Mouse (Mus musculus): ENCODE measurements at regions not wholly inside any gene's neighbourhood (a gene's known extent, or its start where the extent isn't known, plus 50 kb on each side); places are given as distances from the start of the nearest gene placed in this dataset.

DNA sequence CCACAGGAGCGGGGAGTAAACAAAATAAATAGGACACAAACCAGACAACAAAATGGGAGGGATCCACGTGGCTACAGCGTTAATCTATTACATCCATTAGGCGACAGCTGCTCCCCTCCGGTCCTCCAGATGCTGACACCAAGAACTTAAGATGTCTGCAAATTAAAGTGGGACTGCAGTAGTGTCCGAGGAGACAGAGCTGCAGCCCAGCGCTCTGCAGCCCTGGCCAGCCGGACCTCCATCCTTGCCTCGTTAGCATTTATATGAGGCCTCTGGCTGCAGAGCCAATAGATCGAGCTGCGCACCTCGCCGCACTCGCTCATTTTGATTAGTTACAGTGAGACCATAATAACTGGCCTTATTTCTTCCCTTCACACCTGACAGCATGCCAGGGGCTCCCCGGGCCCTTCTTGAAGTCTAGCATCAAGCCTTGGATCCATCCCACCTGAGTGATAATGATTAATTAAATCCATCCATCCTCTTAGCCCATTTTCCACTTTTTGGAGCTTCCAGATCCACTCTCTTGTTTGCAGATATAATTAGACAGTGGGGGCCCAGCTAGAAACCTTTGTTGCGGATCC lies 119.7 kb upstream of the Kit start:
- peaks cover 12% of the 10 kb centered on the region for H3K4me1 ChIP-seq (replicated peaks; ENCODE audit: low read depth, low read length)
- H3K27me3 ChIP-seq (ENCODE audit: insufficient read depth, low read length), result peaks cover 13% of the 10 kb centered on the region
- no peaks in the 10 kb centered on the region for H3K36me3 ChIP-seq (ENCODE audit: insufficient read depth, low read length)
- no peaks in the 10 kb centered on the region for H3K9me3 ChIP-seq (ENCODE audit: low read length)
- TF ChIP-seq CTCF (conservative IDR thresholded peaks at IDR 0.05; ENCODE audit: low read length), result no peak
- H3K4me3 ChIP-seq (replicated peaks; ENCODE audit: low read length), result no peak overlapping the region

GRCm38 (mm10) chr5:75457403-75457802 lies 117.3 kb upstream of the Kit start:
- Histone ChIP-seq H3K4me1 (replicated peaks; ENCODE audit: low read depth, low read length) (no peaks in the 10 kb centered on the region), H3K36me3 (ENCODE audit: insufficient read depth, low read length) (no peaks in the 10 kb centered on the region), H3K27me3 (ENCODE audit: insufficient read depth, low read length) (peaks cover 4% of the 10 kb centered on the region; the same call in 1 of the 2 replicates), H3K9me3 (ENCODE audit: low read length) (no peaks in the 10 kb centered on the region), H3K4me3 (replicated peaks; ENCODE audit: low read length) (no peak overlapping the region)
- TF ChIP-seq CTCF (conservative IDR thresholded peaks at IDR 0.05; ENCODE audit: low read length), result no peak
- TF ChIP-seq POU5F1 (IDR thresholded peaks at IDR 0.05; ENCODE audit: borderline replicate concordance, low read length), result no peak
- no peak for TF ChIP-seq NANOG (IDR thresholded peaks at IDR 0.05; ENCODE audit: borderline replicate concordance, low read length)

DNA sequence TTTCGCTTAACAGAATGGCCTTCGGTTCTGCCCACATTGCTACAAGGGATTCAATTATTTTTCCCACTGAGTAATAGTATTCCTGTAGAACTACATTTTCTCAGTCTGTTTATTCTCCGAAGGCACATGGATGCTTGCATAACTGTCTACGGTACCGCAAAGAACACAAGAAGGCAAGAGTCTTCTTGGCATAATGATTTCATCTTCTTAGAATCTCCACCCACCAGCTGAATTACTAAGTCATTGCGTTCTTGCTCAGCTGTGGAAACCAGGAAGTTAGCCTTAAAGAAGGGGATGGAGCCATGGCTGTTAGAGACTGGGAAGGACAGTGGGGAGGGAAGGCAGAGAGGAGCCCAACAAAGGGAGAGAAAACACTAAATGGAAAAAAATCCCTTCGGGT lies 116.4 kb upstream of the Kit start:
- Histone ChIP-seq H3K36me3 (ENCODE audit: insufficient read depth, low read length) (no peaks in the 10 kb centered on the region), H3K4me1 (replicated peaks; ENCODE audit: low read depth, low read length) (no peaks in the 10 kb centered on the region), H3K9me3 (ENCODE audit: low read length) (no peaks in the 10 kb centered on the region), H3K27me3 (ENCODE audit: insufficient read depth, low read length) (peaks cover 4% of the 10 kb centered on the region; the same call in 1 of the 2 replicates), H3K4me3 (replicated peaks; ENCODE audit: low read length) (no peak overlapping the region)
- TF ChIP-seq POU5F1 (IDR thresholded peaks at IDR 0.05; ENCODE audit: borderline replicate concordance, low read length) (no peak), CTCF (conservative IDR thresholded peaks at IDR 0.05; ENCODE audit: low read length) (no peak), NANOG (IDR thresholded peaks at IDR 0.05; ENCODE audit: borderline replicate concordance, low read length) (no peak)

DNA sequence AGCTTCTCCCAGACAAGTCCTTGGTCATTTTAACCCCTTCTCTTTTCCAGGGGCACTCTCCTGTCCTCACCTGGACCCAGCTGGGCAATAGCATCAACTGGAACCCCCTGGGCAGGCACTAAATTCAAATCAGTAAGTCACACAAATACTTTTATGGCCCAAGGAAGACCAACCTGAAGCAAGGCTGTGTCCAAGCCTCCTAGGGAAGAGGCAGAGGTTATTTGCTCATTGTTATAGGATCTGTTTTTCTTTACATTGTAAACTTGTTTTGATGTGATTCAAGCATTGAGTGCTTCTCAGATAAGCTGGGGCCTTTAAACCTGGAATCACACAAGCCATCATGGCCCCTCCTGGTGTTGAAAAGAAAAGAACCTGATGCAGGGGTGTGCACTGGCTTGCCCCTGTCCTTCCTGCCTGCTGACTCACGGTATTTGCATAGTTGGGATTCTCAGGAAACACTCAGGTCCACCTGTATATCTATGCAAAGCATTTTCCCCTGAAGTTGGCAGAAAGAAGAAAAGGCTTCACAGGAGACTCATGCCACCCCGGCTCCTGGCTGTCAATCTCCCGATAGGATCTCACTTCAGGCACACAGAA lies 114.9 kb upstream of the Kit start:
- Histone ChIP-seq H3K9me3 (ENCODE audit: low read length) (no peaks in the 10 kb centered on the region), H3K36me3 (ENCODE audit: insufficient read depth, low read length) (no peaks in the 10 kb centered on the region), H3K4me3 (replicated peaks; ENCODE audit: low read length) (no peak overlapping the region), H3K27me3 (ENCODE audit: insufficient read depth, low read length) (peaks cover 4% of the 10 kb centered on the region; the same call in 1 of the 2 replicates), H3K4me1 (replicated peaks; ENCODE audit: low read depth, low read length) (no peaks in the 10 kb centered on the region)
- TF ChIP-seq POU5F1 (IDR thresholded peaks at IDR 0.05; ENCODE audit: borderline replicate concordance, low read length), result no peak
- TF ChIP-seq NANOG (IDR thresholded peaks at IDR 0.05; ENCODE audit: borderline replicate concordance, low read length), result no peak
- TF ChIP-seq CTCF (conservative IDR thresholded peaks at IDR 0.05; ENCODE audit: low read length), result no peak

- Histone ChIP-seq H3K9me3 (ENCODE audit: low read length) (no peaks in the 10 kb centered on the region), H3K27me3 (ENCODE audit: insufficient read depth, low read length) (peaks cover 4% of the 10 kb centered on the region; the same call in 1 of the 2 replicates), H3K36me3 (ENCODE audit: insufficient read depth, low read length) (no peaks in the 10 kb centered on the region), H3K4me3 (replicated peaks; ENCODE audit: low read length) (no peak overlapping the region), H3K4me1 (replicated peaks; ENCODE audit: low read depth, low read length) (peaks cover under 1% of the 10 kb centered on the region; the same call in 1 of the 2 replicates)
- TF ChIP-seq CTCF (conservative IDR thresholded peaks at IDR 0.05; ENCODE audit: low read length) (no peak), NANOG (IDR thresholded peaks at IDR 0.05; ENCODE audit: borderline replicate concordance, low read length) (no peak), POU5F1 (IDR thresholded peaks at IDR 0.05; ENCODE audit: borderline replicate concordance, low read length) (no peak)
Measured at GRCm38 (mm10) chr5:75460414-75461025, 114.2 kb upstream of the Kit start.

- no peaks in the 10 kb centered on the region for H3K36me3 ChIP-seq (ENCODE audit: insufficient read depth, low read length)
- peaks cover 4% of the 10 kb centered on the region; the same call in 1 of the 2 replicates for H3K4me1 ChIP-seq (replicated peaks; ENCODE audit: low read depth, low read length)
- H3K4me3 ChIP-seq (replicated peaks; ENCODE audit: low read length), result no peak overlapping the region
- H3K27me3 ChIP-seq (ENCODE audit: insufficient read depth, low read length), result peaks cover 2% of the 10 kb centered on the region; the same call in 1 of the 2 replicates
- H3K9me3 ChIP-seq (ENCODE audit: low read length), result no peaks in the 10 kb centered on the region
- TF ChIP-seq POU5F1 (IDR thresholded peaks at IDR 0.05; ENCODE audit: borderline replicate concordance, low read length), result no peak
- TF ChIP-seq NANOG (IDR thresholded peaks at IDR 0.05; ENCODE audit: borderline replicate concordance, low read length), result no peak
Measured at GRCm38 (mm10) chr5:75461368-75461767, 113.3 kb upstream of the Kit start.

GRCm38 (mm10) chr5:75463591-75463990 lies 111.1 kb upstream of the Kit start:
- 0 out of 2 replicates have a peak, but pooled peaks cover 2% of the 10 kb centered on the region for H3K27me3 ChIP-seq (ENCODE audit: insufficient read depth, low read length)
- H3K4me1 ChIP-seq (replicated peaks; ENCODE audit: low read depth, low read length), result peaks cover 4% of the 10 kb centered on the region; the same call in 1 of the 2 replicates
- H3K36me3 ChIP-seq (ENCODE audit: insufficient read depth, low read length), result no peaks in the 10 kb centered on the region
- H3K9me3 ChIP-seq (ENCODE audit: low read length), result no peaks in the 10 kb centered on the region
- no peak overlapping the region for H3K4me3 ChIP-seq (replicated peaks; ENCODE audit: low read length)
- no peak for TF ChIP-seq POU5F1 (IDR thresholded peaks at IDR 0.05; ENCODE audit: borderline replicate concordance, low read length)
- no peak for TF ChIP-seq CTCF (conservative IDR thresholded peaks at IDR 0.05; ENCODE audit: low read length)

- 0 out of 2 replicates have a peak, but pooled peaks cover 6% of the 10 kb centered on the region for H3K27me3 ChIP-seq (ENCODE audit: insufficient read depth, low read length)
- H3K4me1 ChIP-seq (replicated peaks; ENCODE audit: low read depth, low read length), result peaks cover 4% of the 10 kb centered on the region; the same call in 1 of the 2 replicates
- TF ChIP-seq CTCF (conservative IDR thresholded peaks at IDR 0.05; ENCODE audit: low read length), result no peak
- TF ChIP-seq POU5F1 (IDR thresholded peaks at IDR 0.05; ENCODE audit: borderline replicate concordance, low read length), result no peak
- no peak for TF ChIP-seq NANOG (IDR thresholded peaks at IDR 0.05; ENCODE audit: borderline replicate concordance, low read length)
- H3K36me3 ChIP-seq (ENCODE audit: insufficient read depth, low read length), result no peaks in the 10 kb centered on the region
- H3K4me3 ChIP-seq (replicated peaks; ENCODE audit: low read length), result no peak overlapping the region
- no peaks in the 10 kb centered on the region for H3K9me3 ChIP-seq (ENCODE audit: low read length)
Measured at GRCm38 (mm10) chr5:75465701-75466100, 109.0 kb upstream of the Kit start.

Measured in E14TG2a.4 (cell line).